Mouse (Mus musculus): ENCODE measurements around the gene 4930426L09Rik. TPM values are rescaled to one million over a fixed set of nuclear protein-coding genes. Genes with fewer than 3 reads are reported as not detected.

Gene 4930426L09Rik
- 0.17 and 0.42 TPM in 2 replicates for polyA plus RNA-seq (2015; fragmentation: Nextera tagmentation; extraction: Ambion mirVana)

DNA sequence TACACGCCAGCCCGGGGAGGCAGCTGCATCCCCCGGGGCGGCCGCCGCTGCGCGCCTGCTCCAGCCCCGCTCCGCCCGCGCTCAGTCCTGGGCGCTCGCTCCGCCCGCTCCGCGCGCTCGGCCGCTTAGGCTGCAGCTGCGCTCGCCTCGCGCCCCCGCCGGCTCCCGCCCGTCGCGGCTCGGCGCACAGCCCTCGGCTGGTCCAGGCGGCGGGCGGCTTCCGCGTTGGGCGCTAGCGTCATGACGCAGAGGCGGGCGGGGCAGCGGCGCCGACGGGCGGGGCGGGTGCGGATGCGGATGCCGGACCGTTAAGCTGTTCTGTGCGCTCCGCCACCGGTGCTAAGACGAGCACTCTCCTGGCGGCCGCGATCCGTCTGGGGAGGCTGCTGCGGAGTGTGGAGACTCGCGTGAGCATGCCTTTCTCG lies at the start of gene 4930426L09Rik, which contains the start of gene Pip4k2a:
4930426L09Rik (plus strand) TSS at position 290 of the 425 bp plus-strand sequence.
Pip4k2a (minus strand) TSS at position 73 of the 425 bp plus-strand sequence.
- whole genome bisulfite sequencing: under 1% methylated on average over 61 of the region's 66 CpGs
- no peaks in the 10 kb centered on the region for H3K9me3 ChIP-seq (ENCODE audit: low read length)
- peaks cover 16% of the 10 kb centered on the region for H3K4me1 ChIP-seq (ENCODE audit: insufficient read depth, low read length)
- H3K9ac ChIP-seq (replicated peaks; ENCODE audit: low read length): peak within 1 kb of the TSS; percentile 87
- no peaks in the 10 kb centered on the region for H3K27me3 ChIP-seq (ENCODE audit: insufficient read depth, low read length)
- H3K4me2 ChIP-seq (replicated peaks; ENCODE audit: low read depth, low read length): peak within 1 kb of the TSS; percentile 95
- H3K36me3 ChIP-seq (ENCODE audit: insufficient read depth, low read length): no peaks in the 10 kb centered on the region
- peak; percentile 98 for ATAC-seq (ENCODE audit: low FRiP score, low TSS enrichment)
- peak within 1 kb of the TSS; percentile 94 for H3K27ac ChIP-seq (ENCODE audit: low read length)
- H3K4me3 ChIP-seq (ENCODE audit: low read length): peak within 1 kb of the TSS; percentile 90

GRCm38 (mm10) chr2:18948741-18949140 lies 49.4 kb upstream of the 4930426L09Rik start:
- Histone ChIP-seq H3K4me1 (ENCODE audit: insufficient read depth, low read length) (peaks cover 24% of the 10 kb centered on the region), H3K4me2 (replicated peaks; ENCODE audit: low read depth, low read length) (no peak overlapping the region), H3K36me3 (ENCODE audit: insufficient read depth, low read length) (no peaks in the 10 kb centered on the region), H3K9me3 (ENCODE audit: low read length) (no peaks in the 10 kb centered on the region), H3K9ac (replicated peaks; ENCODE audit: low read length) (no peak overlapping the region), H3K27me3 (ENCODE audit: insufficient read depth, low read length) (no peaks in the 10 kb centered on the region), H3K27ac (ENCODE audit: low read length) (no peak overlapping the region), H3K4me3 (ENCODE audit: low read length) (no peak overlapping the region)
- no peak; the same call in 1 of the 2 replicates for ATAC-seq (ENCODE audit: low FRiP score, low TSS enrichment)
- 75% methylated on average over 7 of the region's 7 CpGs for WGBS

DNA sequence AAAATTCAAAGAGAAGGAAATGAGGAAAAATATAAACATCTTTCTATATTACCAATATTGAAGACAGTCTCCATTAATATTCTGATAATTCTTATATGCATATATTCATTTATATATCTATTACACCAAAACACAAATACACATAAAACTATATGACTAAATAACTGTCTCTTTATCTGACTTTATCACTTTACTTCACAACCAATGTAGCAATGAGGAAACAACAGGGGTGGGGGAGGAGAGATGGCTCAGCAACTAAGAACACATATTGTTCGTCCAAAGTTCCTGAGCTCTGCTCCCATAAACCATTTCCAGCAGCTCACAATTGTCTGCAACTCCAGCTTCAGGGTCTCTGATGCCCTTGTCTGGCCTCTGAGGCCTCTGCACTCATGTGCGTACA lies 47.4 kb upstream of the 4930426L09Rik start:
- no peaks in the 10 kb centered on the region for H3K9me3 ChIP-seq (ENCODE audit: low read length)
- no peak overlapping the region for H3K4me2 ChIP-seq (replicated peaks; ENCODE audit: low read depth, low read length)
- WGBS: 63% methylated on average over 2 of the region's 2 CpGs
- no peaks in the 10 kb centered on the region for H3K36me3 ChIP-seq (ENCODE audit: insufficient read depth, low read length)
- H3K27ac ChIP-seq (ENCODE audit: low read length): no peak overlapping the region
- H3K4me3 ChIP-seq (ENCODE audit: low read length): no peak overlapping the region
- H3K27me3 ChIP-seq (ENCODE audit: insufficient read depth, low read length): no peaks in the 10 kb centered on the region
- peaks cover 31% of the 10 kb centered on the region for H3K4me1 ChIP-seq (ENCODE audit: insufficient read depth, low read length)
- no peak for ATAC-seq (ENCODE audit: low FRiP score, low TSS enrichment)
- H3K9ac ChIP-seq (replicated peaks; ENCODE audit: low read length): no peak overlapping the region

DNA sequence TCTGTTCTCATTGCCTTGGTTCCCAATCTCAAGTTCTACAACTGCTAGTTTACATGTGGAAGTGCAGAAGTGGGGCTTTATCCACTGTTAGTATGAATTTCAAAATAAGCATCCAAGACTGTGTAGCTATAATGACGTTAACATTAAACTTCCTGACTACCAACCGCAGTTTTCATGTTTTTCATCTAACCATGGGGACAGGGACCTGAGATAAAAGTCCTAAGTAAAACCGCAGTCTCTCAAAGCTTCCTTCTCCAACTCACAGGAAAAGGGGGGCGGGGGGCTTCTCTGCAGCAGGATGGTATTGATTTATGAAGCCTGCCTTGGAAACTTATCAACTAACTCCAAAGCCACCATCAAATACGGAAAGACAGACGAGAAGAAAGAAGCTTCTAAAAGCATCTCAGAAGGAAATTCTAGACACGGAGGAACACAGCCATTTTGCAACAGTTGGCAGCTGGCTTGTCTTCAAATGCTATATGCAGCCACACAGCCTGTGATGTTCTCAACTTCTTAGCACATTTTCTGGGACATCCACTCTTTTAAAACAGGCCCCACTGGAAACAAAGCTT lies 46.0 kb upstream of the 4930426L09Rik start:
- Histone ChIP-seq H3K4me1 (ENCODE audit: insufficient read depth, low read length) (peaks cover 41% of the 10 kb centered on the region), H3K9me3 (ENCODE audit: low read length) (no peaks in the 10 kb centered on the region), H3K4me3 (ENCODE audit: low read length) (no peak overlapping the region), H3K4me2 (replicated peaks; ENCODE audit: low read depth, low read length) (0 out of 2 replicates have a peak overlapping the region, but pooled peaks have one; percentile 8), H3K36me3 (ENCODE audit: insufficient read depth, low read length) (no peaks in the 10 kb centered on the region), H3K27ac (ENCODE audit: low read length) (peak overlapping the region; percentile 63), H3K9ac (replicated peaks; ENCODE audit: low read length) (0 out of 2 replicates have a peak overlapping the region, but pooled peaks have one; percentile 26), H3K27me3 (ENCODE audit: insufficient read depth, low read length) (no peaks in the 10 kb centered on the region)
- WGBS: 28% methylated on average over 7 of the region's 7 CpGs
- no peak for ATAC-seq (ENCODE audit: low FRiP score, low TSS enrichment)

DNA sequence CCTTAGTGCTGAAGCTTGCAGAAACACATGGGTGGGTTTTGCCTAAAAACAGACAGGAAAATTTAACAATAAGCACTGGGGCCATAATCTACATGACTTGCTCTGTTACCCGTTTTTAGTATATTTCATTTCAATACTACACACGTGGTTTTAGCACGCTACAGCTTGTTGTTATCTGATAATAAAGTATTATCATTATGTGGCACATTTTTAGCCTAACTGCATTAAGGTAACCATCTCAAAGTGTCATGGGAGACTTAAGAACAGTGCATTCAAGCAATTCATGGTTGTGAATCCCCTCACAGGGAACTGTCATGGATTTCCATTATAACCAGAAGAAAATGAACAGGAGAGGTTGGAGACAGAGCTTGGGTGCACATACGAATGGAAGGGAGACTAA lies 43.7 kb upstream of the 4930426L09Rik start:
- H3K4me2 ChIP-seq (replicated peaks; ENCODE audit: low read depth, low read length): no peak overlapping the region
- ATAC-seq (ENCODE audit: low FRiP score, low TSS enrichment): no peak
- no peaks in the 10 kb centered on the region for H3K36me3 ChIP-seq (ENCODE audit: insufficient read depth, low read length)
- no peak overlapping the region for H3K4me3 ChIP-seq (ENCODE audit: low read length)
- no peak overlapping the region for H3K9ac ChIP-seq (replicated peaks; ENCODE audit: low read length)
- H3K9me3 ChIP-seq (ENCODE audit: low read length): no peaks in the 10 kb centered on the region
- H3K27me3 ChIP-seq (ENCODE audit: insufficient read depth, low read length): no peaks in the 10 kb centered on the region
- no peak overlapping the region for H3K27ac ChIP-seq (ENCODE audit: low read length)
- 84% methylated on average over 4 of the region's 4 CpGs for WGBS
- H3K4me1 ChIP-seq (ENCODE audit: insufficient read depth, low read length): peaks cover 40% of the 10 kb centered on the region

GRCm38 (mm10) chr2:18955022-18955421 lies 43.1 kb upstream of the 4930426L09Rik start:
- H3K9ac ChIP-seq (replicated peaks; ENCODE audit: low read length): no peak overlapping the region
- H3K27me3 ChIP-seq (ENCODE audit: insufficient read depth, low read length): no peaks in the 10 kb centered on the region
- no peak overlapping the region for H3K27ac ChIP-seq (ENCODE audit: low read length)
- no peak overlapping the region for H3K4me3 ChIP-seq (ENCODE audit: low read length)
- no peaks in the 10 kb centered on the region for H3K36me3 ChIP-seq (ENCODE audit: insufficient read depth, low read length)
- H3K4me1 ChIP-seq (ENCODE audit: insufficient read depth, low read length): peaks cover 40% of the 10 kb centered on the region
- WGBS: 31% methylated on average over 4 of the region's 4 CpGs
- no peaks in the 10 kb centered on the region for H3K9me3 ChIP-seq (ENCODE audit: low read length)
- ATAC-seq (ENCODE audit: low FRiP score, low TSS enrichment): no peak
- no peak overlapping the region for H3K4me2 ChIP-seq (replicated peaks; ENCODE audit: low read depth, low read length)

DNA sequence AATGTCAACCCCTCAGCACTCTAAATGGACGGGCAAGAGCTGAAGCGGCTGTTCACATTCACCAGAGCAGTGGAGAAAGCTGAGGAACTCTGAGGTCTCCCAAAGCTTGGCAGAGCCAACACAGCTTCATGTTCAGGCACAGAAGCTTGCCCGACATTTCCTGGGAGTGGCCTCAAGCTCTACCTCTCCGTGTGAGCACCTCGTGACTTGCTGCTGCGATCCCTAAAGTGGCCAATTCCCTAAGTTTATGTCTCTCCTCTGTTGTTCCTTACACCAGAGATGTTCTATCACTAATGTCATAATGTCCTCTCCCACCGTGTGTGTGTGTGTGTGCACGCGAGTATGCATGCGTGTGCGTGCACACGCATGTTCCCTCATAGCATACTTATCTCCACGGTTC lies 42.5 kb upstream of the 4930426L09Rik start:
- H3K4me2 ChIP-seq (replicated peaks; ENCODE audit: low read depth, low read length): no peak overlapping the region
- no peak for ATAC-seq (ENCODE audit: low FRiP score, low TSS enrichment)
- H3K36me3 ChIP-seq (ENCODE audit: insufficient read depth, low read length): no peaks in the 10 kb centered on the region
- no peak overlapping the region for H3K4me3 ChIP-seq (ENCODE audit: low read length)
- H3K27me3 ChIP-seq (ENCODE audit: insufficient read depth, low read length): no peaks in the 10 kb centered on the region
- H3K4me1 ChIP-seq (ENCODE audit: insufficient read depth, low read length): peaks cover 40% of the 10 kb centered on the region
- no peak overlapping the region for H3K9ac ChIP-seq (replicated peaks; ENCODE audit: low read length)
- WGBS: 82% methylated on average over 13 of the region's 13 CpGs
- H3K27ac ChIP-seq (ENCODE audit: low read length): no peak overlapping the region
- no peaks in the 10 kb centered on the region for H3K9me3 ChIP-seq (ENCODE audit: low read length)

DNA sequence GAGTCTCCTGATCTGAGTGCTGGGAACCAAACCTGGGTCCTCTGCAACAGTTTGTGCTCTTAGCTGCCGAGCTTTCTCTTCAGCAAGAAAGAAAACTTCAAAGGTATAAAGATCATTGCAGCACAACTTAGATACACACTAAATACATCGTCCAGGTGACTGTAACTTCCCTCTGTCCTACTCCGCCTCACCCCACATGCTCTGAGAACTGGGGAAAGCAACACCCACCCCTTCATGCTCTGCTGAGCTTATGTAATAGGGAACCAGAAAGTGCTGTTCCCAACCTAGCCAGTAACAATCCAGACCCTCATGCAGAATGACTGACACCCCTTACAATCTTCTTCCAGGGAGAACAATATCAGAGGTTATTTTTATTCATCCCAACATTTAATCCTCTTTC lies 41.7 kb upstream of the 4930426L09Rik start:
- Histone ChIP-seq H3K9me3 (ENCODE audit: low read length) (no peaks in the 10 kb centered on the region), H3K27ac (ENCODE audit: low read length) (no peak overlapping the region), H3K36me3 (ENCODE audit: insufficient read depth, low read length) (no peaks in the 10 kb centered on the region), H3K9ac (replicated peaks; ENCODE audit: low read length) (no peak overlapping the region), H3K4me2 (replicated peaks; ENCODE audit: low read depth, low read length) (no peak overlapping the region), H3K27me3 (ENCODE audit: insufficient read depth, low read length) (no peaks in the 10 kb centered on the region), H3K4me3 (ENCODE audit: low read length) (no peak overlapping the region), H3K4me1 (ENCODE audit: insufficient read depth, low read length) (peaks cover 48% of the 10 kb centered on the region)
- ATAC-seq (ENCODE audit: low FRiP score, low TSS enrichment): no peak
- WGBS: 70% methylated on average over 3 of the region's 3 CpGs

- no peak for ATAC-seq (ENCODE audit: low FRiP score, low TSS enrichment)
- Histone ChIP-seq H3K4me1 (ENCODE audit: insufficient read depth, low read length) (peaks cover 48% of the 10 kb centered on the region), H3K4me2 (replicated peaks; ENCODE audit: low read depth, low read length) (no peak overlapping the region), H3K9me3 (ENCODE audit: low read length) (no peaks in the 10 kb centered on the region), H3K27ac (ENCODE audit: low read length) (no peak overlapping the region), H3K9ac (replicated peaks; ENCODE audit: low read length) (no peak overlapping the region), H3K4me3 (ENCODE audit: low read length) (no peak overlapping the region), H3K36me3 (ENCODE audit: insufficient read depth, low read length) (no peaks in the 10 kb centered on the region), H3K27me3 (ENCODE audit: insufficient read depth, low read length) (no peaks in the 10 kb centered on the region)
- WGBS: 58% methylated on average over 7 of the region's 7 CpGs
These were observed 41.2 kb upstream of the 4930426L09Rik start for GRCm38 (mm10) chr2:18956945-18957344.

GRCm38 (mm10) chr2:18957459-18957858 lies 40.7 kb upstream of the 4930426L09Rik start:
- H3K36me3 ChIP-seq (ENCODE audit: insufficient read depth, low read length): no peaks in the 10 kb centered on the region
- H3K9ac ChIP-seq (replicated peaks; ENCODE audit: low read length): no peak overlapping the region
- H3K27me3 ChIP-seq (ENCODE audit: insufficient read depth, low read length): no peaks in the 10 kb centered on the region
- WGBS: 93% methylated on average over 7 of the region's 7 CpGs
- ATAC-seq (ENCODE audit: low FRiP score, low TSS enrichment): no peak
- H3K4me3 ChIP-seq (ENCODE audit: low read length): no peak overlapping the region
- H3K27ac ChIP-seq (ENCODE audit: low read length): 0 out of 2 replicates have a peak overlapping the region, but pooled peaks have one; percentile 26
- H3K9me3 ChIP-seq (ENCODE audit: low read length): no peaks in the 10 kb centered on the region
- no peak overlapping the region for H3K4me2 ChIP-seq (replicated peaks; ENCODE audit: low read depth, low read length)
- H3K4me1 ChIP-seq (ENCODE audit: insufficient read depth, low read length): peaks cover 43% of the 10 kb centered on the region
